Mouse (Mus musculus) embryo, embryonic 9.5 days (tissue): ENCODE measurements around the gene Adgrl2.

Source experiments
- DNase-seq: peaks from one replicate; pipeline ENCODE4 v3.0.0-alpha.2; 2017; ENCODE audit errors: extremely low spot score

The Adgrl2 gene

DNA sequence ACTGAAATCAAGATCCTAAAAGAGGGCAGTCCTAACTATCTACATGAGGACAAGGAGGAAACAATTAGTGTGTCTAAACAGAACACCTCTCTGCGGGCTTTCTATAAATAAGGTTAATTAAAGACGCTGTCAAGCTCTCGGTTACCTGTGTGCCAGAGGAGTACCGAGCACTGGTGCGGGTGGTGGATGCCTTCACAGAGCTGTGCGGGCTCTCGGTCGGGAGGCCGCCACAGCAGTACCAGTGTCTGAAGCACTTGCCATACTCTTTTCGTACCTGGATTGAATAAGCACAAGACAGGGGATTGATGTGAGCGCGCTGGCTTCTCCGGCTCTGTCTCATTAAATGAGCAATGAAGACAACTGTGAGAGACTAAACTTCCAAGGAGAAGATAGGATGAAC is 166.8 kb downstream of the Adgrl2 start:
- no peak for DNase-seq

DNA sequence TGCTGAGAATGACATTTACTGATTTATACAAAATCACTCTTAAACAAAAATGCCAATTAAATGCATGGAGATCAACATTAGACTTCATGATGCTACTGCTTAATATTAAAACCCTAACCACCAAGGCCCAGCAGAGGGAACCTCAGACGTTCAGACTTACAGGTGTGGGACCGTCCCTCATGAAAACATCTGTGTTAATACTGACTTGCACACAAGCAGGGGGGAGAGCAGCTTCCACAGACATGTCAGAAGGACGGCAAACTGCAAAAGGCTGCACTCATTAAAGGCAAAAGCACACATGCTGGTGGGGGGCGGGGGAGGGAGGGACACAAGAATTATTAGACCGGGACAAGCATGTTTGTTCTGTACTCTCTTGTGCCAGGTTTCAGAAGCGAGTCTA is 168.7 kb downstream of the Adgrl2 start:
- DNase-seq = no peak

DNA sequence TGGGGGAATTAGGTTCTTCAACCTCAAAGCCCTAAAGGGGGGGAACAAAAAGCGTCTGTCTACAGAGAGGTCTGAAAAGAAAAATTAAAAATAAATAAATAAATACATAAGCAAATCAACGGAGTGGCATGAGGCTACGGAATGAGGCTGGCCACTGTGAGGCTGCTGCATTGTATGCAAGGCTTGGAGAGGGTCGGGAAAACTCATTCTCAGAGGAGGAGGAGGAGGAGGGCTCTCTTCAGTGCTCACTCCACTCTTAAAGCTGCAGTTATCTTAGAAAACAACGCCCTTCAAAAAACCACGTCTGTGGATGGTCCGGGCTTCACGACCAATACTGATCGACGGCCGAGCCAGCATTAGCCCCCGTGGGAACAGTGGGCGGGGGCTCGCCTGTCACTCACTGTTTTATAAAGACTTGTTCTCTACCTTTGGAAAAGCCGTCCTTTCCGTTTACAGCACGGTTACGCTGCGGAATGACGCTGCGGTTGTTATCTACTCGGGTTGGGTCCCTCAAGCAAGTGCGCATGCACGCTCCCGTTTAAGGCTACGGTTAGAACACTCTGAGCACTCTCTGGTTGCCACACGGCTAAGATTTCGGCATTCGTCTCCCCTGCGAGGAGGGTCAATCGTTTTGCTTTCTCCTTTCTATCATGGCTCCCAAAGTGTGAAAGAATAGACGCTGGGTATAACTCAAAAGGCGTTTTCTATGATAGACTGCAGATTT is 170.9 kb downstream of the Adgrl2 start:
- no peak for DNase-seq

DNA sequence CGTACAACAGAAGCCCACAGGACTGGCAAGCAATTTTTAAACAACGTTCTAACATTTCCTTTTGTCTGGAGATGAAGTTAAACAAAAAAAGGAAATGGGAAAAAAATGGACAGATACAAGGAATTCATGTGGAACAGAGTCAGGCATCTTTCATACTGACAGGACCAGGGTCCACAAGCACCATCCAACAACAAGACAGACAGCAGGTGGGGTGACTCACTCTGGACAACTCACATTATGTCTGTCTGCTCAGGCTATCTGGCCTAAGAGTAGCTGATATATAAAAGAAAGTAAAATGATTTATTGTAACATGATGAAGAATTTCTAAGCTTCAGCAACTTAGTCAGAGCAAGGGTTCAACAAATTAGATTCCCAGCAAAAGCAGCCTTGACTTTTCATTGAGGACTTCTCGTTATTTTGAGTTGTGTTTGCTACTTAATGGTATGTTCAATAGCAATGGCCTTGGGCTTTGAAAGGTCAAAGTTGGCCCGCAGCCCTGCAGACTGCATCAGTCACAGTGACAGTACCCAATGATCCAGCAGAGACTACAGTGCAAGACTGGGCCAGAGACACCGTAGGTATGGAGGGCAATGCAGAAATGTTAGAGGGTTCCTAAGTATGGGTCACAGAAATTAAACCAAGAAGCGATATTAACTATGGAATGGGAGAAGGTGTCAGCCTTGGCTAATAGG is 171.8 kb downstream of the Adgrl2 start:
- no peak for DNase-seq

DNA sequence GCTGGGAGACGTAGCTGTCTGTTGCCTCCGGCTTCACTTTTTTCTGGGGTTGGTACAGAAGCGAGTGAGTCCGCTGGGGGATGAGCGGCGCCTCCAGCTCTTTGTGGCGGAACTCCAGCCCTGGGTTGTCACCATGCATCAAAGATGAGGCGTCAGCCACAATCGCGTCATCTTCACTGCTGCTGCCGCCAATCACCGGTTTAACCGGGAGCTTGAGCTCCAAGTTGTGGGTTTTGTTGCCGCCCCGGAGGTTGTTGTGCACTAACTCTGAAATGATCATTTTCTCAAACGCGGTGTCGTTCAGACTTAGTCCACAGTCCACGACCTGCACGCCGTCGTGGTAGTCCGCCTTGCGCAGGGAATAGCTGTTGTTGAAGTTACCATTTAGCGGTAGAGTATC is 172.9 kb downstream of the Adgrl2 start:
- DNase-seq = no peak

DNA sequence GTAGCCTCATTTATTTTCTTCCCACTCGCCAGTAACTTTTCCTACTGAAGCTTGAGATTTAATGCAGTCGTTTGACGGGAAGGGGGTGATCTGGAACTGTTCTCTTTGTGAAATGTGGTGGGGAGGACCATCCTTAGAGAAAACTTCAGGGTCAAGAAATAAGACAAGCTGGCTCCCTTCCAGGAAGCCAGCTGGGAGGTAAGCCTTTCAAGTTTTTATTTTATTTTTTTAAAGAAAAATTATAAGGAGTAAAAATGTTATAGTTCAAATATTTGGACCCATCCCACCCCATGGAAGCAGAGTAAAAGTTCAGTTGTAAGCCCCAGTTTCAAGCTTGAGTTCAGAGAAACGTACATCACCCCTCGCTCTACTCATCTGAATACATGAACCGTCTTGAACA is 177.2 kb downstream of the Adgrl2 start:
- no peak for DNase-seq

DNA sequence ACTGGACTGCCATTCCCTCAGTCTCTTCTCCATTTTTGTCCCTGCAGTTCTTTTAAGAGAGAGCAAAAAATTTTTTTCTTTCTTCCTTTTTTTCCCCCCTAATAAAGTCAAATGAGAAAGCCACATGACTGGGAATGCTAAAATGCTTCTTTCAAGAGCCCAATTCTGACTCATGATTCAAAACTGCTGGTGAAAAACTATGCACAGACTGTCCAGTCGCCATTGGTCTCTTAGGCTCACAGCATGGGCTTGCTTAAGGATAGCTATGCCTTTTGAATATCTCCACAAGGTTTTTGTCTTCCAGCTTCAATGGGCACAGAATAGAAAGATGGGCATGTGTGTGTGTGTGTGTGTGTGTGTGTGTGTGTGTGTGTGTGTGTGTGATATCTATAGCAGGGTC is 178.3 kb downstream of the Adgrl2 start:
- DNase-seq = no peak

DNA sequence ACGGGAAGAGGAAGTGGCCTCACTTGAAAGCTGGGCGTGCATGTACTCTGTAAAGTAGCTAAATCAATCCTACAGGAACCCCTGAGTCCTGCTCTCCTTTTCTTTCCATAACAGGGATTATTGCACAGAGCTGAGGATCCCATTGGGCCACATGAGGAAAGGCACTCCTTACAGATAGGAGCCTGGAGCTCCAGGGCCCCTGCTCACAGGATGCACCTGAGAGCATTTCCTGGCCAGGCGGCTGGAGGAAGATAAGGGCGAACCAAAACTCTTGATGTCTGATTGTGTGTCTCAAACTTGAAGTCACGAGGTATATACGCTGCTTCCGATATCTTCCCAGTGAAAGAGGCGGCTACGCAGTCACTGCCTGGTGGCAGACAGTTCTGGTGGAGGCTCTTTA is 183.4 kb downstream of the Adgrl2 start:
- no peak for DNase-seq

DNA sequence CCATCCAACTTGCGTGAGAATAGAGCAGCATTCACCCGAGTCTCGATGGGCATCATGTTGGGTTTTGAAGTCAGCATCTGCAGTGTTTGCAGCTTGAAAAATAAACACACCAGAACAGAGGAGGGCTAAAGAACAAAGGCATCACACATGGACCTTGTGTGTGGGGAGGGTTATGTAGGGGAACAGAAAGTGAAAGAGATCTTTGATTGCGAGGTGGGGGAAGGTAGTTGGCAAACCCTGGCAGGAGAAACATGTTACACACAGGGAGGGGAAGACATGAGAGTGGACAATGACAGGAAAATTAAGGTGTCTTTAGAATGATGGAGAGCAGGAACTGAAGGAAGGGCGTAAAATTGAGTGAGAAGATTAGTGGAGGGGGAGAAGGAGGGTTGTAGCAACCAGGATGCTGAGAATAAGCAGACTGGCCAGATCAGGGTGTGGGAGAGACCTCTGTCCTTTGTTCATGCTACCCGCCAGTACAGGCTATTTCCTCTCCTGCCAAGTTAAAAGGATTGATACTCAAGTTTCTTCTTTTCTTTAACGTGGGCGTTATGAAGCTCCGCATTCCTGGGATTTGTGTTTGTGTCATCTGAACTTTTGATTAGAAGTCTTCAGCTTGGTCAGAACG is 197.0 kb downstream of the Adgrl2 start:
- DNase-seq = no peak

DNA sequence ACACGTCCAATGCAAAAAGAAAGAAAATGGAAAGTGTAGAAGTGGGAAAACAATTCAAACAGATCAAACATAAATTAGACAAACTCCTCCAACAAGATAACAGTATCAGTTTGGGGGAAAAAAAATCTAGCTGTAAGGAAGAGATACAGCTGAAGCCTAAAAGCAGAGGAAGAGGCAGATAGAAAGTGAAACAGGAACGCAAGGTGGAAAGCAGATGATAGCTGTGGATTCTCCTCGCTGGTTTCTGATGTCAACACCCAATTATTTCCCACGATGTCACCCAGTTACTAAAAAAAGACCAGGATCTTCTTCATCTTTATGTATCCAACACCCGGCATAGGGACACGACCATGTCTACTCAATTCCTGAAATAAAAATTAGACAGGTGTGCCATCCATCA is 220.0 kb downstream of the Adgrl2 start:
- no peak for DNase-seq
